Mouse (Mus musculus) layer of hippocampus, postnatal 10 days (tissue): ENCODE measurements around the gene A830031A19Rik. TPM values are rescaled to one million over a fixed set of nuclear protein-coding genes. Genes with fewer than 3 reads are reported as not detected.

ENCODE experiments used
- DNase-seq, 2 experiments: peaks; one replicate each; pipeline ENCODE4 v3.0.0; 2021; ENCODE audit warnings: low spot score in 2 of 2
- total RNA-seq, 2 experiments: library from RNA; stranded (reverse); gene quantifications; 2 replicates each; pipeline ENCODE4 v1.2.3; 2021

A830031A19Rik gene
- total RNA-seq, 2 experiments from 2014 or later, result 1.2 TPM; not detected in 1

GRCm38 (mm10) chr11:24095656-24096353 lies 21.0 kb upstream of the A830031A19Rik start:
- DNase-seq, result no peak

GRCm38 (mm10) chr11:24095236-24095635 lies 20.4 kb upstream of the A830031A19Rik start:
- DNase-seq, result no peak

GRCm38 (mm10) chr11:24094086-24094487 lies 19.2 kb upstream of the A830031A19Rik start:
- no peak for DNase-seq

- DNase-seq, result no peak
Observed at GRCm38 (mm10) chr11:24092618-24093017, 17.8 kb upstream of the A830031A19Rik start.

GRCm38 (mm10) chr11:24091393-24092080 lies 16.7 kb upstream of the A830031A19Rik start:
- no peak for DNase-seq

GRCm38 (mm10) chr11:24090443-24090842 lies 15.6 kb upstream of the A830031A19Rik start:
- no peak for DNase-seq

- no peak for DNase-seq
Observed at GRCm38 (mm10) chr11:24087069-24087468, 12.2 kb upstream of the A830031A19Rik start.

- DNase-seq, result no peak
Observed at GRCm38 (mm10) chr11:24085986-24086385, 11.1 kb upstream of the A830031A19Rik start.

GRCm38 (mm10) chr11:24084590-24084989 lies 9.7 kb upstream of the A830031A19Rik start:
- peak in 1 of 2 experiments; percentile 28 for DNase-seq

GRCm38 (mm10) chr11:24084077-24084476 lies 9.2 kb upstream of the A830031A19Rik start:
- DNase-seq, result no peak

GRCm38 (mm10) chr11:24083423-24083822 lies 8.6 kb upstream of the A830031A19Rik start:
- peak in 1 of 2 experiments; percentile 17 for DNase-seq

- peak in 1 of 2 experiments; percentile 13 for DNase-seq
Observed at GRCm38 (mm10) chr11:24083076-24083405, 8.2 kb upstream of the A830031A19Rik start.

GRCm38 (mm10) chr11:24082385-24083075 lies 7.7 kb upstream of the A830031A19Rik start:
- no peak for DNase-seq

- DNase-seq, result peak in 1 of 2 experiments; percentile 64
Observed at GRCm38 (mm10) chr11:24081687-24082384, 7.0 kb upstream of the A830031A19Rik start.

- DNase-seq, result peak; percentile 71 to 83
Observed at GRCm38 (mm10) chr11:24081016-24081686, 6.3 kb upstream of the A830031A19Rik start.

- DNase-seq, result peak; percentile 64 to 77
Observed at GRCm38 (mm10) chr11:24080541-24080940, 5.7 kb upstream of the A830031A19Rik start.

GRCm38 (mm10) chr11:24079392-24080391 lies 4.8 kb upstream of the A830031A19Rik start:
- DNase-seq, result peak; percentile 58 to 73

GRCm38 (mm10) chr11:24078706-24079316 lies 4.0 kb upstream of the A830031A19Rik start:
- DNase-seq, result peak in 1 of 2 experiments; percentile 51
